Mouse (Mus musculus) spleen, adult 2 months (tissue): Measurements from ENCODE around the gene Lcmt1.

Experiments
- CTCF ChIP-seq: fragments of 200-500 bp; IDR thresholded peaks from 2 replicates; pipeline ENCODE4 v1.5.1; 2011; ENCODE audit warnings: mild to moderate bottlenecking, inconsistent platforms; ENCODE audit not compliant: insufficient read depth, insufficient read length, insufficient replicate concordance; ENCODE audit errors: extremely low read depth
- POLR2A ChIP-seq: fragments of 200-500 bp; IDR thresholded peaks from 2 replicates; pipeline ENCODE4 v1.6.1; 2011; ENCODE audit warnings: low read depth, low read length, inconsistent platforms

DNA sequence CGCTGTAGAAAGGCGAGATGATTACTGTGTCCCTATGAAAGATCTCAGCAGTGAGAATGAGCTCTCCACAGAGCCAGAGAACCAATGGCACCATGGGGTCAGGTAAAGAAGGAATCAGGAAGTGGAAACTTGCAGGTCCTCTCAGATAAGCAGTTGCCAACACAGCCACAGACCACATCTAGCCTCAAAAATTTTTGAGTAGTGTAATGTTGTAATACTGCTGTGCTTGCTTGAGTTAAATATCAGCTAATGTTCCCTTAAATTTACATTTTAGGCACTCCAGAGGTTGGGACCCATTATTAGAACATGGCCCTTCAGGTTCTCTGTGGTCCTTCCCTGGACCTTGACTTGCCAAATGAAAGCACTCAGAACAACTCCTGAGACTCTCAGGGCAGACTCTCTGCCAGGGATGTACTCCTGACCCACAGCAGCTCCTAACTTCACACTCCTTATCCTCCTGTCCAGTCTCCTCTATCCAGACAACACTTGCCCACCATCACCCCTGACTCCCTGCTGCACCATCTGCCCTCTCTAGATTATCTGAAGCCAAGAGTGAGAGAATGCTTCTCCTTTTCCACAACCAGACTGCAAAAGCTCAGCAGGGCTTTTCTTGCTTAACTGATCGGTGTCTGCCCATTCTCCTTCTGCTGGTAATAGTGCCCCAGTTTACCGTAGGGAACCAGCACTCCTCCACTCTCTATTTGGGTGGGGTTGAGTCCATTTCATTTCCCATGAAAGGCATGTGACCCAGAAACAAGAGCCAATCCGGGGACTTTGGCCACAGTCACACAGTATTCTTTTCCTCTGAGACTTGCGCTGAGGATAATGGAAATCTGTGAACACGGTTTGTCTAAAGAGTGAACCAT is 3.5 kb upstream of the Lcmt1 start:
- no peak for TF ChIP-seq POLR2A
- TF ChIP-seq CTCF: no peak
